Mouse (Mus musculus) left cerebral cortex, adult 2 months (tissue): ENCODE data around the gene Golgb1. TPM values are rescaled to one million over a fixed set of nuclear protein-coding genes. Genes with fewer than 3 reads are reported as not detected.
A peak's percentile ranks its signal among the peaks of the same experiment; 100 is the strongest.

Source experiments
- DNase-seq, 2 experiments: peaks; one replicate each; pipeline ENCODE4 v3.0.0; 2021 to 2022; ENCODE audit warnings: low spot score in 2 of 2, mixed read lengths in 1 of 2; ENCODE audit errors: extremely low spot score in 1 of 2
- H3K27ac ChIP-seq: fragments of 200-600 bp; 2 replicates; pipeline ENCODE4 v1.8.1; 2022
- H3K4me3 ChIP-seq: fragments of 200-600 bp; 2 replicates; pipeline ENCODE4 v1.8.1; 2022
- CTCF ChIP-seq: fragments of 200-600 bp; IDR thresholded peaks from 2 replicates; pipeline ENCODE4 v1.8.1; 2022; ENCODE audit warnings: antibody characterized with exemption, mild to moderate bottlenecking, moderate library complexity
- intact Hi-C: fragments of 180-260 bp; cut with DNase I; formaldehyde crosslinking; loops from one replicate; pipeline ENCODE4 v1.15.1; 2025
- total RNA-seq, 2 experiments: library from RNA; stranded (reverse); gene quantifications; 2 replicates each; pipeline ENCODE4 v1.2.3; 2021

Golgb1 gene
- total RNA-seq, 2 experiments from 2014 or later = 77.8 to 92.1 TPM

DNA sequence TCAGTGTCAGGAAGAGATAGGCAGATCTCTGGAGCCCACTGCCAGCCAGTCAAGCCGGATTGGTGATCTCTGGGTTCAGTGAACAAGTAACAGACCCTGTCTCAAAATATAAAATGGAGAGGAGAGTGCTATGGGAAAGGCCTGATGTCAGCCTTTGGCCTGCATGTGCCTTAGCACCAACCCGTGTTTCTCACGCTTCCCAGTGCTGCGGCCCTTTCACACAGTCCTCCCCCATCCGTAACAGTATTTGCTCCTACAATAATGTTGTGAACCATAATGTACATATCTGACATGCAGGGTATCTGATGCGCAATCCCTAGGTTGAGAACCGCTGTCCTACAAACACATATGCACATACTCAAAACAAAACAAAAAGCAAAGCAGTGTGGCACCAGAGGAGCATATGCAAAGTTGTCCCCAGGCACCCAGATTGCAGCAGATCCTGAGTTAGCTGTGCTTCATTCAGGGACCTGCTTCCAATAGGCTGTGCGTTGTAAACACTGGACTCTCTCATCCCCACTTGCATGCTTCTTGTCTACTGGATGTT is 46.2 kb downstream of the Golgb1 start:
- TF ChIP-seq CTCF = no peak
- Histone ChIP-seq H3K4me3 (no peak overlapping the region), H3K27ac (no peak overlapping the region)
- no peak for DNase-seq
- intact Hi-C loops = loop anchor here (2.0 kb wide), 1 partner anchor 90 kb away; the partner anchor contains the start of gene Polq

DNA sequence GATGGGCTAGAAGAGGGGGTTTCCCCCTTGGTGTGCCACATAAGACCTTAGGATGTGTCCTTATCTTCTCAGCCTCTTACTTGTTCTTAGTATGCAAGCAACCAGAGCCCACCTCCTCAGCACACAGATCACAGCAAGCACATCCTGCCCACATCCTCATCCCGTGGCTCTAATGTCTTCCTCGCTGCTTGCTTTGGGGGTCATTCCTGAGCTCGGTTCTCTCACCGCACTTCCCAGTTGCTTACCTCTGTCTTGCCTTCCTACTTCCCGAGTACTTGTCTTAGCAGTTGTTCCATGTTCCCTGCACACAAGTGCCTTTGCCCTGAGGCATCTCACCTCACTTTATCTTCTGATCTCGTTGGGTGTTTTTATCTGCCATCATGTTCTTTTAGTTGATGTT is 47.0 kb downstream of the Golgb1 start:
- Histone ChIP-seq H3K27ac (no peak overlapping the region), H3K4me3 (no peak overlapping the region)
- no peak for DNase-seq
- intact Hi-C loops = loop anchor here (2.0 kb wide), 1 partner anchor 89 kb away; the partner anchor contains the start of gene Polq
- no peak for TF ChIP-seq CTCF

DNA sequence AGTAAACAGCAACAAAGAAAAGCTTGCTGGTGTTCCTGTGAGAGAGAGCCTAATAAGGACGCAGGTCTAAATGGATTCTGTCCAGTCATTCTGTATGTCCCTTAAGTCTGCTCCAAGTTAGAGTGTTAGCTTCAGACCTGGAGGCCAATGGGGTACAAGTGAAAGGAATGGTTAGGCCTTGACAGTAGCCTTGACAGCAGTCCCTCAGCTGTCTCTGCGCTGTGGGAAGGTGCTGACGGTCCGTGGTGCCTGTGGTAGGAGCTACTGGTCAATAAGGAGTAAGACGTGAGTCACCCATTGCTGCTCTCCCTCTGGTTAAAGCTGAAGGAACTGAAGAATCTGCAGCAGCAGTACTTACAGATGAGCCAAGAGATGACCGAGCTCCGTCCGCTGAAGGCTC is 49.4 kb downstream of the Golgb1 start:
- intact Hi-C loops = no loop called here
- TF ChIP-seq CTCF = no peak
- no peak overlapping the region for H3K4me3 ChIP-seq
- no peak overlapping the region for H3K27ac ChIP-seq
- DNase-seq = no peak

DNA sequence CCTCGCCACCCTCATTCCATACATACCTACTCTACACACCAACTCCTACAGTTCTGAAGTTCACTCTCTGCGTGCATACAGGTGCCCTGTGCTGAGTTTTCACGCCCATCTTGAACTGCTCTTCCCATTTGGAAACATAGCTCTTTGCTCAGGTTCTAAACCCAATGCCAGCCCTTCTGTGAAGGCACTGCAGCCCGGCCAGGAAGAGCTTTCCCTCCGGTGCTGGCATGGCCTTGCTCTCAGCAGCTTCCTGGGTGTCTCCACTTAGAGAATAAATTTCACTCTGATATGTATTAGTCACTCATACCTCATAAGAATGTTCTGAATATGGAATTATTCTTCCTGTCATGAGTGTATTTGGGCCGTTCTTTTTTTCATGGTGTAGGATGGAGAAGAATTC is 50.4 kb downstream of the Golgb1 start:
- Histone ChIP-seq H3K4me3 (no peak overlapping the region), H3K27ac (peak overlapping the region; percentile 5; the same call in 1 of the 2 replicates)
- intact Hi-C loops = no loop called here
- no peak for TF ChIP-seq CTCF
- no peak for DNase-seq

DNA sequence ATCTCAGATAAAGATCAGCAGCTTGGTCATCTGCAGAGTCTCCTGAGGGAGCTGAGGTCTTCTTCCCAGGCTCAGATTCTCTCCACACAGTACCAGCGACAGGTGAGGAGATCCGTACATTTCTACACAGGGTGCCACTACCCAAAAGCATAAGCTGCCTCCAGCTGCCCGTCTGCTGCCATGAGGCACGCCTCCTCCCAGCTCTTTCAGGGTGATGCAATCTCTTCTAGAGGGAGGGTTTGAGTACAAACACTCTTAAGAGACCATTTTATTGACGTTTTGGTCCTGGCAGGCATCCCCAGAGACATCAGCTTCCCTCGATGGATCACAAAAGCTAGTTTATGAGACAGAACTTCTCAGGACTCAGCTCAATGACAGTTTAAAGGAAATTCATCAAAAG is 50.9 kb downstream of the Golgb1 start:
- no peak for DNase-seq
- intact Hi-C loops = no loop called here
- TF ChIP-seq CTCF = no peak
- H3K4me3 ChIP-seq = no peak overlapping the region
- H3K27ac ChIP-seq = peak overlapping the region; percentile 19; the same call in 1 of the 2 replicates

DNA sequence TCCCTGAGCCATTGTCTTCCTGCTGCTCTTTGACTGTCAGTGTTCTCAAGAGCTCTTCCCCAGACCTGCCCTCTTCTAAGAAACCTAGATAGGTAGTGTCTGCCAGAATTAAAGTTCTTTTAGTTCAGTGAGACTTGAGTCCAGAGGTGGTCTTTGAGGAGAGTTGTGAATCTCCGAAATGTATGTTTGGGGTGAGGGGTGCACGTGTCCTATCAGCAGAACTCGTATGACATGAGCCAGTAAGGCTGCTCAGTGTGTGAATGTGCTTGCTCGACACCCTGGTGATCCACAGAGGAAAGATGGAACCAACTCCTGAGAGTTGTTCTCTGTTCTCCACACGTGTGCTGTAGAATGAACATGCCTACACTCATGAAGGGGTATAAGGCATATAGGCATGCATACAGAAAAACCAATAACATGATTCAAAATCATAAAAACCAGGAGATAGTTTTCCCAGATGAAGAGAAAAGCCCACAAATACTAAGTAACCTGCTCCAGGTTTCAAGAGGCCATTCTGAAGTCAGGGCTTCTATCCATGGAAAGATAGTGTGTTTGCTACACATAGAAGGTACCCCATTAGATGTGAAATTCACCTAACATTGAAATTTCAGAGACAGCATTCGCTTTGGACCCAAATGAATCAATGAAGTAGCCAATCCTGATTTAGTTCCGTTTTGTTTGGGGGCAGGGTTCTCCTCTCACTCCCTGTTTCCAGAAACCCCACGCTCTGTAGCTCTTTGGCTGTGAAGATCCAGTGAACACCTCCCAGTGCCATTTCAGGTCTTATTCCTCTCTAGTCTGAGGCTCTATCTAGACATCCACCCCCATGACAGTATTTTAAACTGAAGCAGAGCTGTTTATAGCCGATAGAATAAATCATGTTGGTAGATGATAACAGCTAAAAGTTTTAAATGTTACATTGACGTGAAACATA is 51.8 kb downstream of the Golgb1 start:
- Histone ChIP-seq H3K4me3 (no peak overlapping the region), H3K27ac (peak overlapping the region; percentile 19; the same call in 1 of the 2 replicates)
- intact Hi-C loops = no loop called here
- TF ChIP-seq CTCF = no peak
- no peak for DNase-seq

DNA sequence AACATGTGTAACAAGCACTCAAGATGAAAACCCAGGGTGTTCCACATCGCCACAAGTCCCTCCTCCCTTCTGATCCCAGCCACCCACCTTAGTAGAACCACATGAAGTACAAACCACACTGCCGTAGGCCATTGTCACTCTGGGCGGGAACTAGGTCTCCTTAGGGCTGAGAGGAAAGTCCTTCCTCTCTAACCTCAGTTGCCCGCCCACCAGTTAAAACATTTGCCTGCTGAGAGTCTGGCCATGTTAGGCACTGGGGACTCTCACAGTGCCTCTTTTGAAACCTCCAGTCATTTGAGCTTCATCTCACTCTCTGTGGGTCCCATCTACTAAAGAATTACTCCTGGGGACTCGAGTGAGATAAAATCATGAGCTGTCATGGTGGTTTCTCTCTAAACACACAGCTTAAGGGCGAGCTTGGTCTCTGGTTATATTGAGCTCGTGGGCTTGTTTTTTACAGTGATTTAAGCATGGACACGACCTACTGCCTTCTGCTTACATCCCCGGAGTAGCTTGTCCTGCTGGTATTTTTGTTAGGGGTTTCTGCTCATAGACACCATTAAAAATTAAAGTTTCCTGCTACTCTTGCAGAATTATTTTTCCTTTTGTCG is 52.7 kb downstream of the Golgb1 start:
- Histone ChIP-seq H3K27ac (no peak overlapping the region), H3K4me3 (no peak overlapping the region)
- intact Hi-C loops = no loop called here
- no peak for DNase-seq
- no peak for TF ChIP-seq CTCF

DNA sequence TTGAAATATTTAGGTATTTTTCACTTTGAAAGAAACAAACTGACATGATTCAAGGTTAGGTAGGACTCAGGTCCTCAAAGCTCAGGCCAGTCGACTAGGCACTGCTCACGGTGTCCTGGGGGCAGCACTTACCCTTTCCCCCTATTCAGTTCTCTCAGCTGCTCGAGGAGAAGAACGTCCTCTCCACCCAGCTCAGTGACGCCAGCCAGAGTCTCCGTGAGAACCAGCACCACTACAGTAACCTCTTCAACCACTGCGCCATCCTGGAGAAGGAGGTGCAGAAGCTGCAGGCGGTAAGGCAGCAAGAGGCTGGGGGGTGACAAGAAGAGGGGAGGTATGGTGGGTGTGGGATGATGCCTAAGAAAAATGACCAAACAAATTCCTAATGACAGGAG is 53.2 kb downstream of the Golgb1 start:
- no peak overlapping the region for H3K27ac ChIP-seq
- no peak for DNase-seq
- intact Hi-C loops = no loop called here
- H3K4me3 ChIP-seq = no peak overlapping the region
- TF ChIP-seq CTCF = no peak

DNA sequence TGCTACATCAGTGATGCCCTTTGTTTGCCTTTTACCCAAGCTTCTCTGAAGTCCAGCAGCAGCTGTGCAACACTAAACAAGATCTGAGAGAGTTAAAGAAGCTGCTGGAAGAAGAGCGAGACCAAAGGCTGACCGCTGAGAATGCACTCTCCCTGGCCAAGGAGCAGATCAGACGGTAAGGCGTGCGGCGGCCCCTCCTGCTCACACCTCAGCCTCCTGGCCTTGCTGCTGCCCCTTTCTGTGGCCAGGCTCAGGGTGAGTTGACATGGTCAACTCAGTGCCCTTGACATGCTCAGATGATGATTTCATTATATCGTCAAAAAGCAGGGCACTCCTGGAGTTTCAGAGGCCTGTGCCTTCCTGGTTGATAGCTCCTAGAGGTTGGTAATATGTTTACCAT is 54.3 kb downstream of the Golgb1 start:
- no peak for TF ChIP-seq CTCF
- H3K27ac ChIP-seq = no peak overlapping the region
- intact Hi-C loops = no loop called here

DNA sequence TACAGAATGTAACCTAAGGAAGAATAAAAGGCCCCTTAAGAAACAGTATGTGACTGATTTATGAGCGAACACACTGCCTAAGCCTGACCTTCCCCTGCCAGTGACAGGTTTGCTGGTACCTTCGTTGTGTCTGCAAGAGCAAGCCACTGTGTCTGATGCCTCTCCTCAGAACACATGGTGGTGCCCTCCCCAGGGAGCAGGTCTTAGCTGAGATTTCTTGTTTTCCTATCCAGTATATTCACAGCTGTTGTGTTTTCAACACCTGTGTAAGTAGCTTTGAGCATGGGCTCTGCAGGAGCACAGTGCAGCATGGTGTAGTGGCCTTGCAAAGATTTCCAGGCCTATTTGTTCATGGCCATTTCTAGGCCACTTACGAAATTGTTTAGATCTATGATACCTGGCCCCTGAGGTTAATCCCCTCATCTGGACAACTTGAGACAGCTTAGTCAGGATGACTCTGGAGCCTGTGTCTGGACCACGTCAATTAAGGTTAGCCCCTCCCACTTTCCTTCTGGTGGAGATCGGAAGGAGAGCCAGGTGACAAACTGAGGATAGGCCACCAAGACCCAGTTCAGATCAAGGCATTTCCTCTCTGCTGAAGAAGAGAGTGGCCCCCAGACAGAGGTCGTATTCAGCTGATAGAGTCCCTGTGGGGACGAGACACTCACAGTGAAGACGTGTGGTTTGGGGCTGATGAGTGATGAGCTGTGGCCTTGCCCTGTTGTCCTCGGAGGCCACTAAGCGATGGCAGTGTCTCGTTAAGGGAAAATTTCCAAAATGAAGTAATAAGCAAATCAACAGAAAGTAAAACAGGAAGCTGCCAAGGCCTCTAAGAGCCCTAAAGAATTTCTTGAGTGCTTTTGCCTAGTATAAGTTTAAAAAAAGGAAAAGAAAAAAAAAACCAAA is 55.5 kb downstream of the Golgb1 start:
- Histone ChIP-seq H3K4me3 (no peak overlapping the region), H3K27ac (no peak overlapping the region)
- TF ChIP-seq CTCF = no peak
- intact Hi-C loops = no loop called here
- DNase-seq = no peak

More for the DNA sequence above, 54.3 kb downstream of the Golgb1 start:
- no peak overlapping the region for H3K4me3 ChIP-seq
- no peak for DNase-seq

DNA sequence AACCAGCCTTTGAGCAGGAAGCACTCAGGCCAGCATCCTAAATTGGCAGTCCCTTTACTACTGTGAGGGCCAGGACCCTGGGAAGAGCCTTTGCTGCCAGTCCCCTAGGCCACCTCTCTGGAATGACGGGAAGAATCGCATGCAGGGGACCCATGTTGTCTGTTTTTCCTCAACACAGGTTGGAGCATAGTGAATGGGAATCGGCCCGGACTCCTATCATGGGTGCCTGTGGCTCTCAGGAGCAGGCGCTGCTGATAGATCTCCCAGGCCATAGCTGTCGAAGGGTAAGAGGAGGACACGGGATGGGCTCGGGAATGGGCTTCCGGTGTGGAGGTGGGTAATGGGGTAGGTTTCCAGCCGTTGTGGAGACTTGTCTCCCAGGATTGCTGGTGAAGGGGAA is 56.4 kb downstream of the Golgb1 start:
- TF ChIP-seq CTCF = no peak
- DNase-seq = no peak
- intact Hi-C loops = no loop called here
- Histone ChIP-seq H3K27ac (no peak overlapping the region), H3K4me3 (no peak overlapping the region)
